Mouse (Mus musculus) limb, embryonic 14.5 days (tissue): Measurements from ENCODE around the gene Sipa1l2. TPM values are rescaled to one million over a fixed set of nuclear protein-coding genes. Genes with fewer than 3 reads are reported as not detected.

Experiments
- ATAC-seq: fragments of 200-750 bp; cut with Nextera tagmentation; 2 replicates; pipeline ENCODE4 v1.8.0; 2017; ENCODE audit warnings: low read depth, moderate number of reproducible peaks, moderate TSS enrichment; ENCODE audit not compliant: low FRiP score
- DNase-seq: peaks from one replicate; pipeline ENCODE4 v3.0.0-alpha.2; 2015; ENCODE audit warnings: low spot score
- H3K27ac ChIP-seq: fragments of 300-500 bp; sonication (generic); replicated peaks from 2 replicates; pipeline ENCODE4 v1.5.1; 2014; ENCODE audit warnings: low read depth, mild to moderate bottlenecking, low read length, moderate library complexity, mixed read lengths
- H3K27me3 ChIP-seq: fragments of 300-500 bp; sonication (generic); 2 replicates; pipeline ENCODE4 v1.6.1; 2014; ENCODE audit warnings: low read length, mixed read lengths; ENCODE audit not compliant: control insufficient read depth, insufficient read depth
- H3K36me3 ChIP-seq: fragments of 300-500 bp; sonication (generic); 2 replicates; pipeline ENCODE4 v1.6.1; 2014; ENCODE audit warnings: mild to moderate bottlenecking, low read length, moderate library complexity, mixed read lengths; ENCODE audit not compliant: control insufficient read depth, insufficient read depth
- H3K4me1 ChIP-seq: fragments of 300-500 bp; sonication (generic); 2 replicates; pipeline ENCODE4 v1.6.1; 2014; ENCODE audit warnings: antibody characterized with exemption, low read length, mixed read lengths; ENCODE audit not compliant: control insufficient read depth, insufficient read depth
- H3K4me2 ChIP-seq: fragments of 300-500 bp; sonication (generic); replicated peaks from 2 replicates; pipeline ENCODE4 v1.6.1; 2014; ENCODE audit warnings: low read depth, mild to moderate bottlenecking, low read length, moderate library complexity; ENCODE audit not compliant: severe bottlenecking
- H3K4me3 ChIP-seq: fragments of 300-500 bp; sonication (generic); replicated peaks from 2 replicates; pipeline ENCODE4 v1.5.1; 2014; ENCODE audit warnings: low read length
- H3K9ac ChIP-seq: fragments of 300-500 bp; sonication (generic); 2 replicates; pipeline ENCODE4 v1.6.1; 2014; ENCODE audit warnings: mild to moderate bottlenecking, low read depth, low read length, moderate library complexity; ENCODE audit not compliant: severe bottlenecking
- H3K9me3 ChIP-seq: fragments of 300-500 bp; sonication (generic); 2 replicates; pipeline ENCODE4 v1.6.1; 2016; ENCODE audit warnings: low read length; ENCODE audit not compliant: control insufficient read depth
- POLR2A ChIP-seq: fragments of 200-500 bp; IDR thresholded peaks from 2 replicates; pipeline ENCODE4 v1.8.0; 2012; ENCODE audit warnings: inconsistent platforms, mild to moderate bottlenecking, moderate library complexity, borderline replicate concordance; ENCODE audit not compliant: insufficient read depth, insufficient read length; ENCODE audit errors: extremely low read depth
- WGBS: fragments of 180-500 bp; shearing (Covaris S2); extraction: QIAGEN DNeasy Blood & Tissue Kit; methylation state at CpG from one replicate; pipeline ENCODE4 v1.1.7; 2014; 5-methylcytosine and 5-hydroxymethylcytosine counted together
- polyA plus RNA-seq, 2 experiments: library from polyadenylated mRNA; depleted of rRNA in 1 of 2; stranded (reverse) in 1 of 2; unstranded in 1 of 2; fragments of >200 nt; fragmentation: Nextera tagmentation in 1 of 2; extraction: Ambion mirVana in 1 of 2; gene quantifications; 2 replicates each; pipeline versions ENCODE4 v1.2.1 to v1.2.3; 2012 to 2014

Gene Sipa1l2
- polyA plus RNA-seq, 2 experiments, result 11.6 to 21.6 TPM

- ATAC-seq (peak; percentile 8; the same call in 1 of the 2 replicates), DNase-seq (no peak)
- 21% methylated on average over 13 of the region's 13 CpGs for WGBS
- H3K9ac ChIP-seq, result no peak overlapping the region
- H3K27me3 ChIP-seq, result no peaks in the 10 kb centered on the region
- no peak overlapping the region for H3K27ac ChIP-seq
- no peak overlapping the region for H3K4me3 ChIP-seq
- no peak for TF ChIP-seq POLR2A
- no peaks in the 10 kb centered on the region for H3K9me3 ChIP-seq
- peaks cover 7% of the 10 kb centered on the region; the same call in 1 of the 2 replicates for H3K4me1 ChIP-seq
- peaks cover 5% of the 10 kb centered on the region; the same call in 1 of the 2 replicates for H3K36me3 ChIP-seq
- H3K4me2 ChIP-seq, result no peak overlapping the region
These were observed 156.4 kb downstream of the Sipa1l2 start for GRCm38 (mm10) chr8:125413001-125413909.

- no peak overlapping the region for H3K9ac ChIP-seq
- H3K9me3 ChIP-seq, result no peaks in the 10 kb centered on the region
- H3K36me3 ChIP-seq, result no peaks in the 10 kb centered on the region
- peaks cover 7% of the 10 kb centered on the region; the same call in 1 of the 2 replicates for H3K4me1 ChIP-seq
- H3K4me2 ChIP-seq, result no peak overlapping the region
- DNase-seq, result no peak
- WGBS, result 84% methylated on average over 5 of the region's 5 CpGs
- no peak for TF ChIP-seq POLR2A
- no peak for ATAC-seq
- no peak overlapping the region for H3K27ac ChIP-seq
- H3K27me3 ChIP-seq, result no peaks in the 10 kb centered on the region
- H3K4me3 ChIP-seq, result no peak overlapping the region
These were observed 159.0 kb downstream of the Sipa1l2 start for GRCm38 (mm10) chr8:125410646-125411045.

GRCm38 (mm10) chr8:125407672-125408071, 161.9 kb downstream of the Sipa1l2 start:
- Histone ChIP-seq H3K9ac (no peak overlapping the region), H3K36me3 (no peaks in the 10 kb centered on the region), H3K9me3 (no peaks in the 10 kb centered on the region), H3K4me3 (no peak overlapping the region), H3K4me1 (no peaks in the 10 kb centered on the region), H3K27ac (no peak overlapping the region), H3K27me3 (no peaks in the 10 kb centered on the region), H3K4me2 (no peak overlapping the region)
- DNase-seq, result no peak
- ATAC-seq, result no peak
- 59% methylated on average over 9 of the region's 9 CpGs for WGBS
- TF ChIP-seq POLR2A, result no peak

GRCm38 (mm10) chr8:125406453-125406852, 163.2 kb downstream of the Sipa1l2 start:
- no peaks in the 10 kb centered on the region for H3K27me3 ChIP-seq
- ATAC-seq, result no peak
- no peak overlapping the region for H3K27ac ChIP-seq
- 70% methylated on average over 5 of the region's 5 CpGs for WGBS
- DNase-seq, result no peak
- H3K36me3 ChIP-seq, result no peaks in the 10 kb centered on the region
- no peaks in the 10 kb centered on the region for H3K4me1 ChIP-seq
- no peak overlapping the region for H3K9ac ChIP-seq
- TF ChIP-seq POLR2A, result no peak
- H3K4me2 ChIP-seq, result no peak overlapping the region
- H3K4me3 ChIP-seq, result no peak overlapping the region
- no peaks in the 10 kb centered on the region for H3K9me3 ChIP-seq

GRCm38 (mm10) chr8:125401350-125401749, 168.3 kb downstream of the Sipa1l2 start:
- WGBS, result 65% methylated on average over 3 of the region's 3 CpGs
- H3K9ac ChIP-seq, result no peak overlapping the region
- no peak overlapping the region for H3K4me3 ChIP-seq
- TF ChIP-seq POLR2A, result no peak
- ATAC-seq (no peak), DNase-seq (no peak)
- no peaks in the 10 kb centered on the region for H3K9me3 ChIP-seq
- H3K4me1 ChIP-seq, result no peaks in the 10 kb centered on the region; the same call in 1 of the 2 replicates
- no peak overlapping the region for H3K4me2 ChIP-seq
- H3K36me3 ChIP-seq, result no peaks in the 10 kb centered on the region
- no peak overlapping the region for H3K27ac ChIP-seq
- H3K27me3 ChIP-seq, result no peaks in the 10 kb centered on the region
